Mouse (Mus musculus): Measurements from ENCODE around the gene Ccdc85a.

DNA sequence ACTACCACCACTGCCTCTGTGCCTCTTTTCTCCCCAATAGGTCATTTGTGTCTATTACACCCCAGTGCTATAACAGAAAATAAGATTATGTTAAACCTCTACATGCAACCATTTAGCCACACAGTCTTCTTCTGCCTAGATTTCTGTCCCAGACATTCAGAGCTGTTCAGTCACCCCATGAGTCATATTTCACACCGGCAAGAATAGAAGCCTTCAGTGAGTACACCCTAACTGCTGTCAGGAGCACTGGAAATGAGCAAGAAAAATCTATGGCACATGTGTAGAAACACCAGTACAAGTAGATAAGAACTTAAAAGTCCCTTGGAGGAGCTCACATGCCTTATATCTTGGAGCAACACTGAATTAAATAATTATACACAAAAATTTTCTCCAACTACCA is 125.0 kb downstream of the Ccdc85a start:
- TF ChIP-seq E2F4 (IDR thresholded peaks at IDR 0.05; ENCODE audit: insufficient read depth) (no peak), TCF3 (IDR thresholded peaks at IDR 0.05; ENCODE audit: insufficient read length, low read depth) (no peak), REST (IDR thresholded peaks at IDR 0.05; ENCODE audit: insufficient read depth, insufficient read length) (no peak), POLR2A (IDR thresholded peaks at IDR 0.05; ENCODE audit: insufficient read length, low read depth) (no peak), MAX (IDR thresholded peaks at IDR 0.05; ENCODE audit: low read depth) (no peak), TCF12 (IDR thresholded peaks at IDR 0.05; ENCODE audit: insufficient read depth, poor library complexity, severe bottlenecking) (no peak)
